Mouse (Mus musculus): Measurements from ENCODE around the gene C1s2. TPM values are rescaled to one million over a fixed set of nuclear protein-coding genes. Genes with fewer than 3 reads are reported as not detected.
"Not testable (repeated sequence)": the region's sequence is repeated elsewhere in the genome, so short reads cannot be mapped to it uniquely, and the experiment has no call there.

Gene C1s2
- polyA plus RNA-seq, 1 experiment, result 0.32 TPM

DNA sequence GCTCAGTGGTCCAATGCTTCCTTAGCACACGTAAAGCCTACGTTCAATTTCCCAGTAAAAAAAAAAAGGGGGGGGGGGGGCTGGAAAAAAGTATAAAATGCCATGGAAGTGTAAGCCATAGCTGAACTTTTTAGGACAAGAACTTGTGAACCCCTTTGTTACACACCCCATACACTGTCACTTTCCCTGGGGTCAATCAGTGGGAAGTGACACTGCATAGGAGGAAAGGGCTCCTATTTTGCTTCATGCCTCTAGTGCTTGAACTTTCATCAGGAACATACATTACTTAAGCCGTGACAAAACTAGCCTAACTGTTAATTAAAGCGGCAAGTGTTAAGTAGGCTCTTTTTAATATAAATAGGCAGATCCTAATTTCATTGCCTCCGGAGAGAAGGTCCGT is 26.1 kb upstream of the C1s2 start:
- H3K27ac ChIP-seq (ENCODE audit: control insufficient read depth, insufficient read depth, low read depth, low read length), result peak overlapping the region; percentile 90
- H3K4me1 ChIP-seq (ENCODE audit: control insufficient read depth, insufficient read depth, low read length), result peaks cover 2% of the 10 kb centered on the region; the same call in 1 of the 2 replicates
- peak overlapping the region; percentile 98 for H3K4me3 ChIP-seq (ENCODE audit: control insufficient read depth, low read depth, low read length)
- TF ChIP-seq CTCF (IDR thresholded peaks at IDR 0.05; ENCODE audit: control insufficient read depth, insufficient read depth, insufficient replicate concordance, low read depth, low read length), result no peak
- no peak for TF ChIP-seq POLR2A (IDR thresholded peaks at IDR 0.05; ENCODE audit: control insufficient read depth, low read depth, low read length)
- H3K27me3 ChIP-seq (ENCODE audit: control insufficient read depth, insufficient read depth, low read length), result no peaks in the 10 kb centered on the region
- no peaks in the 10 kb centered on the region; the same call in 1 of the 2 replicates for H3K36me3 ChIP-seq (ENCODE audit: control insufficient read depth, insufficient read depth, low read length)

DNA sequence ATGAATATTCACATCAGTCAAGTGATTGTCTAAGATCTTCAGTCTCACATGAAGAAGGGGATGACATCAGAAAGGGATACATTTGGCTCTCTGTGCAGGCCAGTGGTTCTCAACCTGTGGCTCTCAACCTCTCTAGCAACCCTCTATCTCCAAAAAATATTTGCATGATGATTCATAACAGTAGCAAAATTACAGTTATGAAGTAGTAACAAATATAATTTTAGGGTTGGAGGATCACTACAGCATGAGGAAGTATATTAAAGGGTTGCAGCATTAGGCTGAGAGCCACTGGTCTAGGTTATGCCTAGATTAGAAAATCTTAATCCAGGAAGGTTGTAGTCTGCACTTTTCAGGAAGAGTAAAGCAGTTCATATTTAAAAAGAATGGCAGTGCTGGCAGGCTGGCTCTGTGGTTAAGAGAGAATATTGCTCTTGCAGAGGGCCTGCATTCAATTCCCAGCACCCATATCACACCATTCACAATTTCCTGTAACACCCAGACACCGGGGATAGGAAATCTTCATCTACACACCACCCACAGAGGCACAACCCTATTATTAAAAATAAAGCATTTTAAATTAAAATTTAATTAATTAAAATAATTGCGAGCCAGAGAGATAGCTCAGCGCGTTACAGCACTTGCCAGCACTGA is 25.4 kb upstream of the C1s2 start:
- Histone ChIP-seq H3K27ac (ENCODE audit: control insufficient read depth, insufficient read depth, low read depth, low read length) (no peak overlapping the region), H3K4me3 (ENCODE audit: control insufficient read depth, low read depth, low read length) (no peak overlapping the region; the same call in 1 of the 2 replicates), H3K27me3 (ENCODE audit: control insufficient read depth, insufficient read depth, low read length) (no peaks in the 10 kb centered on the region), H3K36me3 (ENCODE audit: control insufficient read depth, insufficient read depth, low read length) (no peaks in the 10 kb centered on the region; the same call in 1 of the 2 replicates), H3K4me1 (ENCODE audit: control insufficient read depth, insufficient read depth, low read length) (peaks cover 2% of the 10 kb centered on the region; the same call in 1 of the 2 replicates)
- no peak for TF ChIP-seq POLR2A (IDR thresholded peaks at IDR 0.05; ENCODE audit: control insufficient read depth, low read depth, low read length)
- TF ChIP-seq CTCF (IDR thresholded peaks at IDR 0.05; ENCODE audit: control insufficient read depth, insufficient read depth, insufficient replicate concordance, low read depth, low read length), result no peak

DNA sequence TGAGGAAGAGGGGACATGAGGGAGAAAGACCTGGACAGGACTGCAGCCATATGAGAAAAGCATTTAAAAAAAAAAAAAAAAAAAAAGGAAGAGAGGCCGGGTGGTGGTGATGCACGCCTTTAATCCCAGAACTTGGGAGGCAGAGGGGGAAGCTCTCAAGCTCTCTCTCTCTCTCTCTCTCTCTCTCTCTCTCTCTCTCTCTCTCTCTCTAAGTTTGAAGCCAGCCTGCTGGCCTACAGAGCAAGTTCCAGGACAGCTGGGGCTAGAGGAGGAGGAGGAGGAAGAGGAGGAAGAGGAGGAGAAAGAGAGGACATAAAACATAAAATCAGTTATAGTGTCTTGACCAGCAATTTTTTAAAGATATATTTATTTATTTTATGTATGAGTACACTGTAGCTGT is 22.2 kb upstream of the C1s2 start:
- TF ChIP-seq CTCF (IDR thresholded peaks at IDR 0.05; ENCODE audit: control insufficient read depth, insufficient read depth, insufficient replicate concordance, low read depth, low read length), result no peak
- TF ChIP-seq POLR2A (IDR thresholded peaks at IDR 0.05; ENCODE audit: control insufficient read depth, low read depth, low read length), result no peak
- peaks cover 8% of the 10 kb centered on the region; the same call in 1 of the 2 replicates for H3K4me1 ChIP-seq (ENCODE audit: control insufficient read depth, insufficient read depth, low read length)
- no peaks in the 10 kb centered on the region for H3K27me3 ChIP-seq (ENCODE audit: control insufficient read depth, insufficient read depth, low read length)
- no peak overlapping the region for H3K27ac ChIP-seq (ENCODE audit: control insufficient read depth, insufficient read depth, low read depth, low read length)
- H3K36me3 ChIP-seq (ENCODE audit: control insufficient read depth, insufficient read depth, low read length), result no peaks in the 10 kb centered on the region
- H3K4me3 ChIP-seq (ENCODE audit: control insufficient read depth, low read depth, low read length), result no peak overlapping the region

DNA sequence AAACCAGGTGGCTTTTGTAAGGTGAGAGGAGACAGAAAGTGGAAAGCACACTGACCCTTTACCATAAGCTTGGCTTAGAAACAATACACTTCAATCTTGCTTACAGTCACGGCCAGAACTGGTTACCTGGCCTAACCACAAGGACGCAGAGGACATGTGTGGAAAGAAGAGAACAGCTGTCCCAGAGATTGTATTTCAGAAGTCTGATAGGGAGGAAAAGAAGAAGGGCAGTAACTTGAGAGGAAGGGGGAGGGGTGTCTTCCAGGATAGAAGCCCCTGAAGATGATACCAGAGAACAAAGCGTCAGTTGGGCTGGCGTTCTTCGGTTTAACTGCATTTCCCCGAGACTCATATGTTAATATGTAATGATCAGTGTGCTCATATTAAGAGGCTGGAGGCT is 20.0 kb upstream of the C1s2 start:
- peaks cover 8% of the 10 kb centered on the region; the same call in 1 of the 2 replicates for H3K4me1 ChIP-seq (ENCODE audit: control insufficient read depth, insufficient read depth, low read length)
- no peaks in the 10 kb centered on the region for H3K27me3 ChIP-seq (ENCODE audit: control insufficient read depth, insufficient read depth, low read length)
- H3K4me3 ChIP-seq (ENCODE audit: control insufficient read depth, low read depth, low read length), result peak overlapping the region; percentile 76
- TF ChIP-seq POLR2A (IDR thresholded peaks at IDR 0.05; ENCODE audit: control insufficient read depth, low read depth, low read length), result 0 out of 2 replicates have a peak, but pooled peaks have one; percentile 21
- TF ChIP-seq CTCF (IDR thresholded peaks at IDR 0.05; ENCODE audit: control insufficient read depth, insufficient read depth, insufficient replicate concordance, low read depth, low read length), result no peak
- peak overlapping the region; percentile 98 for H3K27ac ChIP-seq (ENCODE audit: control insufficient read depth, insufficient read depth, low read depth, low read length)
- H3K36me3 ChIP-seq (ENCODE audit: control insufficient read depth, insufficient read depth, low read length), result no peaks in the 10 kb centered on the region

DNA sequence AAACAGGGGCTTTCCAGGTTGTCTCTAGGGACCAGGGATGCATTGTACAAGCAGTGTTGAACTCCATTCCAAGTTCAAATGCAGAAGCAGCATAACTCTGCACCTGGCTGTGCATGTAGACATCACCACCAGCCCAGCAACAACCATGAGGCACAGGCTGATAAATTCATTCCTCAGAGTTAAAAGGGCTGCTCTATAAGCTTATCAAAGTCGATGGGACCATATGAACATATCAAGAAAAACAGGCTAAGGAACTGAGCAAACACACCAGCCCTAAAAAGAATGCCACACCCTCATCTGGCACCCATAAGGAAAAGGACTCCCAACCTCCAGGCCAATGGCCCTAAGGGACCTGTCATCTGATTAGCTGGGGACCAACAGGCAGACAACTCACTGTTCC is 10.5 kb upstream of the C1s2 start:
- Histone ChIP-seq H3K36me3 (ENCODE audit: control insufficient read depth, insufficient read depth, low read length) (no peaks in the 10 kb centered on the region), H3K27me3 (ENCODE audit: control insufficient read depth, insufficient read depth, low read length) (no peaks in the 10 kb centered on the region), H3K4me1 (ENCODE audit: control insufficient read depth, insufficient read depth, low read length) (no peaks in the 10 kb centered on the region), H3K27ac (ENCODE audit: control insufficient read depth, insufficient read depth, low read depth, low read length) (no peak overlapping the region), H3K4me3 (ENCODE audit: control insufficient read depth, low read depth, low read length) (no peak overlapping the region)
- TF ChIP-seq CTCF (IDR thresholded peaks at IDR 0.05; ENCODE audit: control insufficient read depth, insufficient read depth, insufficient replicate concordance, low read depth, low read length), result no peak
- no peak for TF ChIP-seq POLR2A (IDR thresholded peaks at IDR 0.05; ENCODE audit: control insufficient read depth, low read depth, low read length)

DNA sequence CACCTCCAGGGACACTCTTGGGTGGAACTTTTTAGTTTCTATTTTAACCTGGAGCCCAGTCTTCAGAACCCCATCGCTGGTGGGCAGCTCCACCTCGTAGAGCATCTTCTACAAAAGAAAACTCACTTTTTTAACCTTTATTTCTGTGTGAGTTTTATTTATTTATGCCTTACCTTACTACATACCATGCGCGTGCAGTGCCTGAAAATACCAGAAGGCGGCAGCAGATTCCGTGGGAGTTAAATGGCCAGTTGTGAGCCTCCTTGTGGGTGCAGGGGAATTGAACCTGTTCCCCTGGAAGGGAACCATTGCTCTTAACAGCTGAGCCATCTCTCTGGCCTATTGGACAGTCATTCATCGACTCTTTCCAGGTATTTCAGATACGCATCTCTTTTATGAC is 5.1 kb upstream of the C1s2 start:
- Histone ChIP-seq H3K27me3 (ENCODE audit: control insufficient read depth, insufficient read depth, low read length) (no peaks in the 10 kb centered on the region), H3K4me3 (ENCODE audit: control insufficient read depth, low read depth, low read length) (no peak overlapping the region), H3K27ac (ENCODE audit: control insufficient read depth, insufficient read depth, low read depth, low read length) (no peak overlapping the region), H3K4me1 (ENCODE audit: control insufficient read depth, insufficient read depth, low read length) (no peaks in the 10 kb centered on the region), H3K36me3 (ENCODE audit: control insufficient read depth, insufficient read depth, low read length) (no peaks in the 10 kb centered on the region)
- TF ChIP-seq POLR2A (IDR thresholded peaks at IDR 0.05; ENCODE audit: control insufficient read depth, low read depth, low read length) (no peak), CTCF (IDR thresholded peaks at IDR 0.05; ENCODE audit: control insufficient read depth, insufficient read depth, insufficient replicate concordance, low read depth, low read length) (0 out of 2 replicates have a peak, but pooled peaks have one; percentile 26)

DNA sequence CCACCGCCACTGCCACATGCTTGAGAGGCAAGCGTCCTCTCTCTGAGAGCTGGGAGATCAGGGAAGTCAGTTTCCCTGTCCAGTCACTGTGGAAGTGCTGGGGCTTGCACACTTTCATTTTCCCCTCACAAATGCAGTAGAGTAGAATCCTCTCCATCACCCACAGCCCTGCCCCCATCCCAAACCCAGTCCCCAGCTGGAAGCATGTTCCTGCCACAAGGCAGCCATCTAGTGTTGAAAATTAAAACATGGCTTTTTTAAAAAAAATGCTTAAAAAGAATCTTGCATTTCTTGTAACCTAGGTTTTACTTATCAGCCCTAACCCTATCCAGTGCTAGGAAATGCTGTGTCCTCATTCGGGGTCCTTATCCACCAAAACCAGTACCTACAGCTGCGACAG is 4.2 kb upstream of the C1s2 start:
- Histone ChIP-seq H3K36me3 (ENCODE audit: control insufficient read depth, insufficient read depth, low read length) (no peaks in the 10 kb centered on the region), H3K4me1 (ENCODE audit: control insufficient read depth, insufficient read depth, low read length) (no peaks in the 10 kb centered on the region), H3K4me3 (ENCODE audit: control insufficient read depth, low read depth, low read length) (no peak overlapping the region), H3K27ac (ENCODE audit: control insufficient read depth, insufficient read depth, low read depth, low read length) (no peak overlapping the region), H3K27me3 (ENCODE audit: control insufficient read depth, insufficient read depth, low read length) (no peaks in the 10 kb centered on the region)
- TF ChIP-seq POLR2A (IDR thresholded peaks at IDR 0.05; ENCODE audit: control insufficient read depth, low read depth, low read length), result no peak
- TF ChIP-seq CTCF (IDR thresholded peaks at IDR 0.05; ENCODE audit: control insufficient read depth, insufficient read depth, insufficient replicate concordance, low read depth, low read length), result no peak

DNA sequence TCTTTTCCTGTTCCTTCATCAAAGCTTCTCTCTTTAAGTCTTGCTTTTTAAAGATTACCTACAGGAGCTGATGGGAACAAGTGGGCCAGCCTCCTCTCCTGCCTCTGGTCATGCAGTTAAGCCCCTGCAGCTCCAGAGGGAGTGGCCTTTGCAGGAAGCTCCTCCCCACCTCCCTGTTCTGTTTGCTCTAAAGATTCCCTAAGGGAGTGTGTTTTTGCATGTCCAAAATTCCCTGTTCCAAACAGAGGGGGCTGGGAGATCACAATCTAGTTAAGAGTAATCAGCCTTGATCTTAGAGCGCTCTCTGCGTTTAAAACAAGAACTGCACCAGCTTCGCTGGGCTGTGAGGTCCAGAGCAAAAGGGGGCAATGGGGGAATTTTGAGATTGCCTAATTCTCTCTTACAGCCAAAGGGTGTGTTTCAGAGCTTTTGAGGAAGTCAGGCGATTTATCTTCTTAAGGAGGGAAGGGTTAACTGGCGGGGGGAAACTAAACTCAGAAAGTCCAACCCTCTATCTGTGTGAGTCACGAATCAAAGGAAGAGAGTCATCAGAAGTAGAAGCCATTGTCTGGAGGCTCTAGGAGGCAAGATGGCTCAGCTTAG is 1.1 kb upstream of the C1s2 start:
- not testable (repeated sequence) for H3K27ac ChIP-seq (ENCODE audit: control insufficient read depth, insufficient read depth, low read depth, low read length); H3K36me3 ChIP-seq (ENCODE audit: control insufficient read depth, insufficient read depth, low read length); H3K27me3 ChIP-seq (ENCODE audit: control insufficient read depth, insufficient read depth, low read length); H3K4me3 ChIP-seq (ENCODE audit: control insufficient read depth, low read depth, low read length); H3K4me1 ChIP-seq (ENCODE audit: control insufficient read depth, insufficient read depth, low read length)
